Mouse (Mus musculus) lung, adult 2 months (tissue): ENCODE measurements around the gene Prkar2b.

ENCODE experiments used
- CTCF ChIP-seq: fragments of 200-500 bp; IDR thresholded peaks from 2 replicates; pipeline ENCODE4 v1.5.1; 2011; ENCODE audit warnings: mild to moderate bottlenecking, low read length, control low read depth; ENCODE audit not compliant: insufficient read depth
- POLR2A ChIP-seq: fragments of 200-500 bp; IDR thresholded peaks from 2 replicates; pipeline ENCODE4 v1.6.1; 2011; ENCODE audit warnings: low read depth, mild to moderate bottlenecking, control low read depth, low read length, borderline replicate concordance; ENCODE audit errors: extremely low read depth

- no peak for TF ChIP-seq CTCF
- no peak for TF ChIP-seq POLR2A
Observed at GRCm38 (mm10) chr12:32097107-32097506, 36.0 kb upstream of the Prkar2b start.
